Mouse (Mus musculus) intestine, embryonic 14.5 days (tissue): Measurements from ENCODE around the gene Ccsap. TPM values are rescaled to one million over a fixed set of nuclear protein-coding genes. Genes with fewer than 3 reads are reported as not detected.

Experiments
- ATAC-seq: fragments of 200-750 bp; cut with Nextera tagmentation; replicated peaks from 2 replicates; pipeline ENCODE4 v1.8.0; 2017; ENCODE audit warnings: low read depth, moderate number of reproducible peaks, moderate TSS enrichment, moderate library complexity; ENCODE audit not compliant: low FRiP score, low TSS enrichment
- DNase-seq: peaks from one replicate; pipeline ENCODE4 v3.0.0-alpha.2; 2018; ENCODE audit warnings: low spot score
- H3K27ac ChIP-seq: fragments of 300-500 bp; sonication (generic); 2 replicates; pipeline ENCODE4 v1.5.1; 2014; ENCODE audit warnings: low read depth, mild to moderate bottlenecking, control low read depth
- H3K27me3 ChIP-seq: fragments of 300-500 bp; sonication (generic); replicated peaks from 2 replicates; pipeline ENCODE4 v1.6.1; 2014; ENCODE audit warnings: low read length, control low read depth; ENCODE audit not compliant: control insufficient read depth, insufficient read depth
- H3K36me3 ChIP-seq: fragments of 300-500 bp; sonication (generic); 2 replicates; pipeline ENCODE4 v1.6.1; 2014; ENCODE audit warnings: low read length, control low read depth; ENCODE audit not compliant: control insufficient read depth, insufficient read depth
- H3K4me1 ChIP-seq: fragments of 300-500 bp; sonication (generic); replicated peaks from 2 replicates; pipeline ENCODE4 v1.6.1; 2014; ENCODE audit warnings: low read length, control low read depth, mixed read lengths; ENCODE audit not compliant: control insufficient read depth, insufficient read depth
- H3K4me2 ChIP-seq: fragments of 300-500 bp; sonication (generic); 2 replicates; pipeline ENCODE4 v1.6.1; 2014; ENCODE audit warnings: low read length
- H3K4me3 ChIP-seq: fragments of 300-500 bp; sonication (generic); 2 replicates; pipeline ENCODE4 v1.5.1; 2014; ENCODE audit warnings: low read depth, low read length, control low read depth, mixed read lengths
- H3K9ac ChIP-seq: fragments of 300-500 bp; sonication (generic); 2 replicates; pipeline ENCODE4 v1.6.1; 2014; ENCODE audit warnings: mild to moderate bottlenecking, low read length
- H3K9me3 ChIP-seq: fragments of 300-500 bp; sonication (generic); 2 replicates; pipeline ENCODE4 v1.6.1; 2016; ENCODE audit warnings: low read length, control low read depth; ENCODE audit not compliant: control insufficient read depth
- WGBS: fragments of 180-500 bp; shearing (Covaris S2); extraction: QIAGEN DNeasy Blood & Tissue Kit; methylation state at CpG from one replicate; pipeline ENCODE4 v1.1.7; 2014; 5-methylcytosine and 5-hydroxymethylcytosine counted together
- polyA plus RNA-seq: library from polyadenylated mRNA; unstranded; fragments of >200 nt; fragmentation: Nextera tagmentation; extraction: Ambion mirVana; gene quantifications from 2 replicates; pipeline ENCODE4 v1.2.1, GENCODE M21; 2014

Ccsap gene
- polyA plus RNA-seq, 1 experiment from 2014 or later = 3.2 TPM

GRCm38 (mm10) chr8:123793900-123794299 lies 66.1 kb downstream of the Ccsap start:
- Histone ChIP-seq H3K4me3 (no peak overlapping the region), H3K9ac (no peak overlapping the region), H3K4me2 (peak overlapping the region; percentile 18; the same call in 1 of the 2 replicates), H3K4me1 (peaks cover 14% of the 10 kb centered on the region), H3K9me3 (no peaks in the 10 kb centered on the region), H3K36me3 (no peaks in the 10 kb centered on the region), H3K27ac (peak overlapping the region; percentile 27; the same call in 1 of the 2 replicates), H3K27me3 (no peaks in the 10 kb centered on the region)
- ATAC-seq (no peak), DNase-seq (no peak)
- 9% methylated on average over 10 of the region's 10 CpGs for WGBS

- Histone ChIP-seq H3K4me1 (peaks cover 21% of the 10 kb centered on the region), H3K4me2 (no peak overlapping the region), H3K27ac (no peak overlapping the region), H3K9ac (no peak overlapping the region), H3K36me3 (no peaks in the 10 kb centered on the region), H3K4me3 (no peak overlapping the region), H3K9me3 (no peaks in the 10 kb centered on the region), H3K27me3 (no peaks in the 10 kb centered on the region)
- ATAC-seq (no peak), DNase-seq (no peak)
- 75% methylated on average over 7 of the region's 7 CpGs for WGBS
These were observed 68.2 kb downstream of the Ccsap start for GRCm38 (mm10) chr8:123791845-123792225.

GRCm38 (mm10) chr8:123791101-123791844 lies 68.7 kb downstream of the Ccsap start:
- Histone ChIP-seq H3K4me2 (no peak overlapping the region), H3K9me3 (no peaks in the 10 kb centered on the region), H3K36me3 (no peaks in the 10 kb centered on the region), H3K4me3 (no peak overlapping the region), H3K9ac (no peak overlapping the region), H3K27me3 (no peaks in the 10 kb centered on the region), H3K27ac (no peak overlapping the region), H3K4me1 (peaks cover 21% of the 10 kb centered on the region)
- WGBS = 58% methylated on average over 16 of the region's 16 CpGs
- DNase-seq (no peak), ATAC-seq (no peak)

Other genes with a start within 250 kb of the Ccsap start
- 8.0 and 8.3 TPM in 2 replicates for gene Rhou, start 206.3 kb downstream of the Ccsap start, polyA plus RNA-seq
- 51.9 and 52.0 TPM in 2 replicates for gene Rab4a, start 54.2 kb downstream of the Ccsap start, polyA plus RNA-seq
- gene Acta1, start 34.5 kb upstream of the Ccsap start, polyA plus RNA-seq = 1.3 and 1.5 TPM in 2 replicates
- gene Nup133, start 89.1 kb upstream of the Ccsap start, polyA plus RNA-seq = 44.3 and 46.6 TPM in 2 replicates
- gene Abcb10, start 122.9 kb upstream of the Ccsap start, polyA plus RNA-seq = 20.5 and 22.2 TPM in 2 replicates
- gene Taf5l, start 161.2 kb upstream of the Ccsap start, polyA plus RNA-seq = 52.7 and 53.6 TPM in 2 replicates
- gene Urb2, start 161.3 kb upstream of the Ccsap start, polyA plus RNA-seq = 9.4 and 9.6 TPM in 2 replicates